Mouse (Mus musculus) liver, adult 2 months (tissue): ENCODE data around the gene Cd3eap.

ENCODE experiments used
- CTCF ChIP-seq: fragments of 200-500 bp; IDR thresholded peaks from 2 replicates; pipeline ENCODE4 v1.5.1; 2011; ENCODE audit warnings: low read depth, low read length, control low read depth
- POLR2A ChIP-seq: fragments of 200-500 bp; IDR thresholded peaks from 2 replicates; pipeline ENCODE4 v1.6.1; 2011; ENCODE audit warnings: low read length, control low read depth; ENCODE audit not compliant: insufficient read depth; ENCODE audit errors: extremely low read depth

- TF ChIP-seq CTCF (no peak), POLR2A (no peak)
Observed at GRCm38 (mm10) chr7:19326359-19326758, 32.9 kb downstream of the Cd3eap start.
